Comparison of ENCODE assay signal across 8 mouse cellular contexts in the genomic region with DNA sequence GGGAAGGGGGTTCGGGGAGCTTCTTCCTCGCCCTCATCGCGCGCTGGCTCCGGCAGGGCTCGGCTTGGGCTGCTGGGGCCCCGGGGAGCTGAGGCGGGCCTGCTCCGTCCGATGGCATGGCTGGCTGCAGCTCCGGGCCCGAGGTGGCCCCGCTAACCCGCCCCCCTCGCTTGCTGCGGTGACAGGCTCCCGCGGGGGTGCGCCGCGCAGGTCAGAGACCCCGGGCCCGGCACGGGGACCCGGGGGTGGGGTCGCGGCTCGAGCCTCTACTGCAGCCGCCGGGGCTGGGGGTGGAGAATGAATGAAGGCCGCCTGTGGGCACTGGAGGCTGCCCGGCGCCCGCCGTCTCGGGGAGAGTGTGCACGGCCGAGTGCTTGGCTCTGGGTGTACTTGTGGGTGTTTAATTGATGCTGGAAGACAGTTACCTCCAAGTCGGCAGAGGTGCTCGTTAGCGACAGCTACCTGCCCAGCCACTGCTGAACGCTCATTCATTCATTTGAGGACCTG. TPM values are rescaled to one million over a fixed set of nuclear protein-coding genes. Genes with fewer than 3 reads are reported as not detected.
DNase-seq lines count a peak whose midpoint lies in the region.

No protein-coding gene starts in this region.

- peaks cover 42% of the 10 kb centered on the region for H3K4me1 ChIP-seq in hindbrain, embryonic 10.5 days (replicated peaks)

- no peaks in the 10 kb centered on the region for H3K9me3 ChIP-seq in hindbrain, embryonic 10.5 days

- peaks cover 6% of the 10 kb centered on the region; the same call in 1 of the 2 replicates for H3K27me3 ChIP-seq in hindbrain, embryonic 10.5 days (ENCODE audit: insufficient read depth, poor library complexity, severe bottlenecking)

- H3K27ac ChIP-seq in hindbrain, embryonic 10.5 days, result peak overlapping the region; percentile 99

- peak; percentile 54 for DNase-seq in cerebellum, adult 11-12 months
- DNase-seq in cerebellum, postnatal 4 days (ENCODE audit: low spot score in 2 of 2), result no peak
- peak; percentile 29 for DNase-seq in right cerebral cortex, adult 18-20 months
- no peak for DNase-seq in right cerebral cortex, postnatal 4 days
- DNase-seq in hindbrain, embryonic 10.5 days (ENCODE audit: low spot score), result no peak
- peak; percentile 39 for DNase-seq in liver
- DNase-seq in right cerebral cortex, adult 2 months (ENCODE audit: low spot score in 2 of 2), result peak; percentile 29 to 40
- no peak for DNase-seq in spleen, postnatal 36 days (ENCODE audit: low spot score in 2 of 2)

- whole genome bisulfite sequencing in hindbrain, embryonic 10.5 days, result under 1% methylated on average over 43 of the region's 43 CpGs

- H3K36me3 ChIP-seq in hindbrain, embryonic 10.5 days, result no peaks in the 10 kb centered on the region

- H3K4me3 ChIP-seq in hindbrain, embryonic 10.5 days, result peak overlapping the region; percentile 100

RNA-seq across cellular contexts. Expression of gene Tsc1, which starts 0.5 kb away (rescaled TPM):
- polyA plus RNA-seq in hindbrain, embryonic 10.5 days (2016; fragmentation: Nextera tagmentation; extraction: Ambion mirVana), result 21.8 and 23.8 TPM in 2 replicates

RNA-seq across cellular contexts. Expression of gene Gfi1b, which starts 19.7 kb away (rescaled TPM):
- polyA plus RNA-seq in hindbrain, embryonic 10.5 days (2016; fragmentation: Nextera tagmentation; extraction: Ambion mirVana), result 3.4 and 4.7 TPM in 2 replicates

RNA-seq across cellular contexts. Expression of gene Gtf3c5, which starts 57.9 kb away (rescaled TPM):
- 59.8 and 61.0 TPM in 2 replicates for polyA plus RNA-seq in hindbrain, embryonic 10.5 days (2016; fragmentation: Nextera tagmentation; extraction: Ambion mirVana)

RNA-seq across cellular contexts. Expression of gene Spaca9, which starts 58.0 kb away (rescaled TPM):
- polyA plus RNA-seq in hindbrain, embryonic 10.5 days (2016; fragmentation: Nextera tagmentation; extraction: Ambion mirVana), result 4.4 TPM in 2 replicates

RNA-seq across cellular contexts. Expression of gene Ak8, which starts 58.5 kb away (rescaled TPM):
- 0.73 and 1.7 TPM in 2 replicates for polyA plus RNA-seq in hindbrain, embryonic 10.5 days (2016; fragmentation: Nextera tagmentation; extraction: Ambion mirVana)

Comparison
In these comparisons a context has a peak if more than half of its experiments do, and no peak if none do; other contexts are left out.
1. DNase-seq: peak in cerebellum, adult 11-12 months (single experiment), right cerebral cortex, adult 18-20 months (single experiment), liver (single experiment) and right cerebral cortex, adult 2 months (2 of 2); none in cerebellum, postnatal 4 days (0 of 2), right cerebral cortex, postnatal 4 days (single experiment), hindbrain, embryonic 10.5 days (single experiment) and spleen, postnatal 36 days (0 of 2).